Mouse (Mus musculus): ENCODE results near the gene Fam53b. TPM values are rescaled to one million over a fixed set of nuclear protein-coding genes. Genes with fewer than 3 reads are reported as not detected.

Fam53b gene
- polyA plus RNA-seq, 1 experiment from 2014 or later = 20.4 TPM

GRCm38 (mm10) chr7:132787496-132788190, 26.0 kb downstream of the Fam53b start:
- DNase-seq (ENCODE audit: low spot score) (no peak), ATAC-seq (replicated peaks; ENCODE audit: low FRiP score, low TSS enrichment, low read depth) (no peak)
- Histone ChIP-seq H3K4me1 (replicated peaks; ENCODE audit: control insufficient read depth, insufficient read depth, low read length) (peaks cover 21% of the 10 kb centered on the region), H3K4me2 (ENCODE audit: low read length) (no peak overlapping the region), H3K27ac (ENCODE audit: low read depth) (no peak overlapping the region), H3K4me3 (ENCODE audit: low read depth, low read length) (no peak overlapping the region), H3K9me3 (ENCODE audit: control insufficient read depth, low read length) (no peaks in the 10 kb centered on the region), H3K27me3 (replicated peaks; ENCODE audit: control insufficient read depth, insufficient read depth, low read length) (no peaks in the 10 kb centered on the region), H3K36me3 (ENCODE audit: control insufficient read depth, insufficient read depth, low read length) (no peaks in the 10 kb centered on the region), H3K9ac (ENCODE audit: low read length) (no peak overlapping the region)
- WGBS = 79% methylated on average over 4 of the region's 4 CpGs

GRCm38 (mm10) chr7:132787022-132787421, 26.7 kb downstream of the Fam53b start:
- Histone ChIP-seq H3K4me2 (ENCODE audit: low read length) (no peak overlapping the region), H3K9ac (ENCODE audit: low read length) (no peak overlapping the region), H3K27me3 (replicated peaks; ENCODE audit: control insufficient read depth, insufficient read depth, low read length) (no peaks in the 10 kb centered on the region), H3K4me1 (replicated peaks; ENCODE audit: control insufficient read depth, insufficient read depth, low read length) (peaks cover 21% of the 10 kb centered on the region), H3K4me3 (ENCODE audit: low read depth, low read length) (no peak overlapping the region), H3K36me3 (ENCODE audit: control insufficient read depth, insufficient read depth, low read length) (no peaks in the 10 kb centered on the region), H3K9me3 (ENCODE audit: control insufficient read depth, low read length) (no peaks in the 10 kb centered on the region), H3K27ac (ENCODE audit: low read depth) (peak overlapping the region; percentile 6; the same call in 1 of the 2 replicates)
- WGBS = 94% methylated on average over 4 of the region's 4 CpGs
- ATAC-seq (replicated peaks; ENCODE audit: low FRiP score, low TSS enrichment, low read depth) (0 out of 2 replicates have a peak, but pooled peaks have one; percentile 37), DNase-seq (ENCODE audit: low spot score) (no peak)

- Histone ChIP-seq H3K9ac (ENCODE audit: low read length) (no peak overlapping the region), H3K27me3 (replicated peaks; ENCODE audit: control insufficient read depth, insufficient read depth, low read length) (no peaks in the 10 kb centered on the region), H3K36me3 (ENCODE audit: control insufficient read depth, insufficient read depth, low read length) (no peaks in the 10 kb centered on the region), H3K4me2 (ENCODE audit: low read length) (no peak overlapping the region), H3K4me1 (replicated peaks; ENCODE audit: control insufficient read depth, insufficient read depth, low read length) (peaks cover 21% of the 10 kb centered on the region), H3K27ac (ENCODE audit: low read depth) (peak overlapping the region; percentile 6; the same call in 1 of the 2 replicates), H3K9me3 (ENCODE audit: control insufficient read depth, low read length) (no peaks in the 10 kb centered on the region), H3K4me3 (ENCODE audit: low read depth, low read length) (no peak overlapping the region)
- no peak for DNase-seq (ENCODE audit: low spot score)
- ATAC-seq (replicated peaks; ENCODE audit: low FRiP score, low TSS enrichment, low read depth) = 0 out of 2 replicates have a peak, but pooled peaks have one; percentile 54
- 16% methylated on average over 4 of the region's 4 CpGs for WGBS
Observed at GRCm38 (mm10) chr7:132786522-132786921, 27.2 kb downstream of the Fam53b start.

GRCm38 (mm10) chr7:132786011-132786410, 27.7 kb downstream of the Fam53b start:
- DNase-seq (ENCODE audit: low spot score) = no peak
- H3K27me3 ChIP-seq (replicated peaks; ENCODE audit: control insufficient read depth, insufficient read depth, low read length) = no peaks in the 10 kb centered on the region
- H3K4me2 ChIP-seq (ENCODE audit: low read length) = no peak overlapping the region
- H3K4me3 ChIP-seq (ENCODE audit: low read depth, low read length) = no peak overlapping the region
- WGBS = 26% methylated on average over 7 of the region's 7 CpGs
- no peak overlapping the region for H3K9ac ChIP-seq (ENCODE audit: low read length)
- no peak overlapping the region for H3K27ac ChIP-seq (ENCODE audit: low read depth)
- peaks cover 26% of the 10 kb centered on the region for H3K4me1 ChIP-seq (replicated peaks; ENCODE audit: control insufficient read depth, insufficient read depth, low read length)
- no peaks in the 10 kb centered on the region for H3K9me3 ChIP-seq (ENCODE audit: control insufficient read depth, low read length)
- no peaks in the 10 kb centered on the region for H3K36me3 ChIP-seq (ENCODE audit: control insufficient read depth, insufficient read depth, low read length)
- no peak for ATAC-seq (replicated peaks; ENCODE audit: low FRiP score, low TSS enrichment, low read depth)

- Histone ChIP-seq H3K4me3 (ENCODE audit: low read depth, low read length) (no peak overlapping the region), H3K36me3 (ENCODE audit: control insufficient read depth, insufficient read depth, low read length) (peaks cover 1% of the 10 kb centered on the region; the same call in 1 of the 2 replicates), H3K4me2 (ENCODE audit: low read length) (no peak overlapping the region), H3K27ac (ENCODE audit: low read depth) (no peak overlapping the region), H3K9ac (ENCODE audit: low read length) (no peak overlapping the region), H3K4me1 (replicated peaks; ENCODE audit: control insufficient read depth, insufficient read depth, low read length) (peaks cover 30% of the 10 kb centered on the region), H3K9me3 (ENCODE audit: control insufficient read depth, low read length) (no peaks in the 10 kb centered on the region), H3K27me3 (replicated peaks; ENCODE audit: control insufficient read depth, insufficient read depth, low read length) (no peaks in the 10 kb centered on the region)
- DNase-seq (ENCODE audit: low spot score) = no peak
- 79% methylated on average over 5 of the region's 5 CpGs for WGBS
- ATAC-seq (replicated peaks; ENCODE audit: low FRiP score, low TSS enrichment, low read depth) = no peak
Observed at GRCm38 (mm10) chr7:132784101-132784500, 29.6 kb downstream of the Fam53b start.

GRCm38 (mm10) chr7:132781850-132782249, 31.8 kb downstream of the Fam53b start:
- Histone ChIP-seq H3K9ac (ENCODE audit: low read length) (no peak overlapping the region), H3K36me3 (ENCODE audit: control insufficient read depth, insufficient read depth, low read length) (peaks cover 23% of the 10 kb centered on the region), H3K27ac (ENCODE audit: low read depth) (no peak overlapping the region), H3K4me2 (ENCODE audit: low read length) (no peak overlapping the region), H3K4me3 (ENCODE audit: low read depth, low read length) (no peak overlapping the region), H3K27me3 (replicated peaks; ENCODE audit: control insufficient read depth, insufficient read depth, low read length) (no peaks in the 10 kb centered on the region), H3K4me1 (replicated peaks; ENCODE audit: control insufficient read depth, insufficient read depth, low read length) (peaks cover 24% of the 10 kb centered on the region), H3K9me3 (ENCODE audit: control insufficient read depth, low read length) (no peaks in the 10 kb centered on the region)
- DNase-seq (ENCODE audit: low spot score) (no peak), ATAC-seq (replicated peaks; ENCODE audit: low FRiP score, low TSS enrichment, low read depth) (no peak)
- WGBS = 60% methylated on average over 6 of the region's 6 CpGs

GRCm38 (mm10) chr7:132781130-132781814, 32.4 kb downstream of the Fam53b start:
- DNase-seq (ENCODE audit: low spot score) (no peak), ATAC-seq (replicated peaks; ENCODE audit: low FRiP score, low TSS enrichment, low read depth) (peak; percentile 41; the same call in 1 of the 2 replicates)
- WGBS = 33% methylated on average over 7 of the region's 7 CpGs
- Histone ChIP-seq H3K27me3 (replicated peaks; ENCODE audit: control insufficient read depth, insufficient read depth, low read length) (no peaks in the 10 kb centered on the region), H3K9me3 (ENCODE audit: control insufficient read depth, low read length) (no peaks in the 10 kb centered on the region), H3K9ac (ENCODE audit: low read length) (no peak overlapping the region), H3K27ac (ENCODE audit: low read depth) (no peak overlapping the region), H3K4me2 (ENCODE audit: low read length) (no peak overlapping the region), H3K4me1 (replicated peaks; ENCODE audit: control insufficient read depth, insufficient read depth, low read length) (peaks cover 18% of the 10 kb centered on the region), H3K36me3 (ENCODE audit: control insufficient read depth, insufficient read depth, low read length) (peaks cover 29% of the 10 kb centered on the region), H3K4me3 (ENCODE audit: low read depth, low read length) (no peak overlapping the region)

- Histone ChIP-seq H3K4me2 (ENCODE audit: low read length) (no peak overlapping the region), H3K4me1 (replicated peaks; ENCODE audit: control insufficient read depth, insufficient read depth, low read length) (peaks cover 12% of the 10 kb centered on the region), H3K9ac (ENCODE audit: low read length) (no peak overlapping the region), H3K4me3 (ENCODE audit: low read depth, low read length) (no peak overlapping the region), H3K27me3 (replicated peaks; ENCODE audit: control insufficient read depth, insufficient read depth, low read length) (no peaks in the 10 kb centered on the region), H3K36me3 (ENCODE audit: control insufficient read depth, insufficient read depth, low read length) (peaks cover 35% of the 10 kb centered on the region), H3K27ac (ENCODE audit: low read depth) (no peak overlapping the region), H3K9me3 (ENCODE audit: control insufficient read depth, low read length) (no peaks in the 10 kb centered on the region)
- ATAC-seq (replicated peaks; ENCODE audit: low FRiP score, low TSS enrichment, low read depth) (no peak), DNase-seq (ENCODE audit: low spot score) (no peak)
- 49% methylated on average over 4 of the region's 4 CpGs for WGBS
Observed at GRCm38 (mm10) chr7:132780611-132781010, 33.1 kb downstream of the Fam53b start.

All from intestine, embryonic 14.5 days (tissue).